Mouse (Mus musculus) liver, embryonic 14.5 days (tissue): ENCODE measurements around the gene Entpd1. TPM values are rescaled to one million over a fixed set of nuclear protein-coding genes. Genes with fewer than 3 reads are reported as not detected.

Experiments used
- ATAC-seq: fragments of 200-750 bp; cut with Nextera tagmentation; 2 replicates; pipeline ENCODE4 v1.8.0; 2017; ENCODE audit warnings: moderate number of reproducible peaks, mild to moderate bottlenecking, moderate library complexity; ENCODE audit not compliant: insufficient read depth
- DNase-seq, 3 experiments: peaks; one replicate each; pipeline ENCODE4 v3.0.0-alpha.2; 2012 to 2013; ENCODE audit warnings: low read depth in 3 of 3, low spot score in 3 of 3
- H3K27ac ChIP-seq: fragments of 300-500 bp; sonication (generic); 2 replicates; pipeline ENCODE4 v1.5.1; 2014; ENCODE audit warnings: moderate library complexity, mild to moderate bottlenecking, control low read depth, inconsistent platforms
- H3K27me3 ChIP-seq: fragments of 300-500 bp; sonication (generic); 2 replicates; pipeline ENCODE4 v1.6.1; 2014; ENCODE audit warnings: mild to moderate bottlenecking, low read length, moderate library complexity; ENCODE audit not compliant: control insufficient read depth, insufficient read depth
- H3K36me3 ChIP-seq: fragments of 300-500 bp; sonication (generic); replicated peaks from 2 replicates; pipeline ENCODE4 v1.6.1; 2014; ENCODE audit warnings: low read depth; ENCODE audit not compliant: control insufficient read depth, insufficient read depth
- H3K4me1 ChIP-seq, 2 experiments: fragments of 200-500 bp in 1 of 2; fragments of 300-500 bp in 1 of 2; sonication (generic) in 1 of 2; replicated peaks; 2 replicates each; pipeline ENCODE4 v1.6.1; 2012 to 2014; ENCODE audit warnings: antibody characterized with exemption in 1 of 2, inconsistent platforms in 1 of 2, low read length in 1 of 2; ENCODE audit not compliant: control insufficient read depth in 2 of 2, insufficient read depth in 2 of 2
- H3K4me2 ChIP-seq: fragments of 300-500 bp; sonication (generic); 2 replicates; pipeline ENCODE4 v1.6.1; 2014; ENCODE audit warnings: low read depth, mild to moderate bottlenecking, control low read depth, moderate library complexity
- H3K4me3 ChIP-seq, 2 experiments: fragments of 200-500 bp in 1 of 2; fragments of 300-500 bp in 1 of 2; sonication (generic) in 1 of 2; 2 replicates each; pipeline ENCODE4 v1.5.1; 2012 to 2014; ENCODE audit warnings: low read depth in 2 of 2, low read length in 2 of 2, mild to moderate bottlenecking in 2 of 2, control low read depth in 1 of 2, inconsistent platforms in 1 of 2, moderate library complexity in 1 of 2; ENCODE audit not compliant: insufficient read depth in 1 of 2
- H3K9ac ChIP-seq: fragments of 300-500 bp; sonication (generic); replicated peaks from 2 replicates; pipeline ENCODE4 v1.6.1; 2014; ENCODE audit warnings: mild to moderate bottlenecking, control low read depth, moderate library complexity
- H3K9me3 ChIP-seq: fragments of 300-500 bp; sonication (generic); 2 replicates; pipeline ENCODE4 v1.6.1; 2016; ENCODE audit warnings: low read length, mixed read lengths; ENCODE audit not compliant: control insufficient read depth
- CTCF ChIP-seq: IDR thresholded peaks from 2 replicates; pipeline ENCODE4 v1.5.1; 2016; ENCODE audit warnings: antibody characterized with exemption, low read depth, control low read depth
- EP300 ChIP-seq: IDR thresholded peaks from 2 replicates; pipeline ENCODE4 v1.6.1; 2016; ENCODE audit warnings: antibody characterized with exemption, low read depth
- WGBS: fragments of 180-500 bp; shearing (Covaris S2); extraction: QIAGEN DNeasy Blood & Tissue Kit; methylation state at CpG from one replicate; pipeline ENCODE4 v1.1.7; 2014; ENCODE audit not compliant: insufficient replicate concordance; 5-methylcytosine and 5-hydroxymethylcytosine counted together
- polyA plus RNA-seq, 2 experiments: library from polyadenylated mRNA; depleted of rRNA in 1 of 2; stranded (reverse) in 1 of 2; unstranded in 1 of 2; fragments of >200 nt; fragmentation: Nextera tagmentation in 1 of 2; extraction: Ambion mirVana in 1 of 2; gene quantifications; 2 replicates each; pipeline versions ENCODE4 v1.2.1 to v1.2.3; 2012 to 2014

Gene Entpd1
- polyA plus RNA-seq, 2 experiments: 1.6 to 2.8 TPM

DNA sequence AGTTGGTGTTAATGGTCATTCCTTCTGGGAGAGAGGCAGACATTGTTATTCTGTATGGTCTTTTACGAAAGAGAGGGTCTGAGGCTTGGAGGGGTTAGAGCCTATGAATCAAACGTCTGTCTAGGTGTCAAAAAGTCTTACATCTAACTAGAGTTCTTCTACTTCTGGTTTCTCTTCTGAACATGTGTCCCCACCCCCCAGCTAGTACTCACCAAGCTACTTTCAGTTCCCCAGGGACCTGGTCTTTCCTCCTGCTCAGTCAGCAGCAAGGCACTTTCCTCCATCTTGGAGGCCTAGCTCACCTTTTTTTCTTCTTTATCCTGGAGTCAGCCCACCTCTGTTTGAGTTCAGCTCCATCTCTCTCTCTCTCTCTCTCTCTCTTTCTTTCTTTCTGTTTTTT lies 48.9 kb downstream of the Entpd1 start:
- TF ChIP-seq EP300 (no peak), CTCF (no peak)
- Histone ChIP-seq H3K27ac (no peak overlapping the region), H3K4me2 (0 out of 2 replicates have a peak overlapping the region, but pooled peaks have one; percentile 11), H3K9me3 (no peaks in the 10 kb centered on the region), H3K4me3 (no peak overlapping the region), H3K27me3 (peaks cover 2% of the 10 kb centered on the region; the same call in 1 of the 2 replicates), H3K4me1 (peaks cover 0 to 10% of the 10 kb centered on the region in 2 experiments; a peak in 2 of 4 replicates), H3K36me3 (no peaks in the 10 kb centered on the region), H3K9ac (no peak overlapping the region)
- ATAC-seq: no peak
- no peak for DNase-seq
- 53% methylated on average over 2 of the region's 2 CpGs for WGBS

DNA sequence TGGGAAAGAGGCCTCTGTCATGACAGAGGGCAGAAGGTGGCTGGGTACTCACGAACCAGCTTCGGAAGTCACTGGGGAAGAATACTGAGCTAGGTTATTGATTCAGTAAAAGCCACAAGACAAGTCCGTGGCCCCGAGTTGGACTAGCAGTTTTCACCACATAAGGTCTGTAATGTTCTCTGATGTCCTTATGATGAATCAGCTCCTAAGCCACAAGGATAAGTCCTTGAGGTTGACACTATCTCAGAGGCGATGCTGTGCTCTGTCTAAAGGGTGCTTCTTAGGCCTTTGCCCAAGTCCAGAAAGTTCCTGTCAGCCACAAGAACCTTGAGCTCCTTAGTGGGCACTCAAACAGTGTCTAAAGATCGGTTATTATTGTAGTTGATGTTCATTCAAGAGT lies 49.7 kb downstream of the Entpd1 start:
- no peak overlapping the region for H3K4me3 ChIP-seq
- peaks cover 2% of the 10 kb centered on the region; the same call in 1 of the 2 replicates for H3K27me3 ChIP-seq
- DNase-seq (no peak), ATAC-seq (no peak)
- H3K9me3 ChIP-seq: no peaks in the 10 kb centered on the region
- WGBS: 53% methylated on average over 6 of the region's 6 CpGs
- peaks cover 0 to 10% of the 10 kb centered on the region in 2 experiments; a peak in 2 of 4 replicates for H3K4me1 ChIP-seq
- H3K9ac ChIP-seq: no peak overlapping the region
- H3K27ac ChIP-seq: no peak overlapping the region
- TF ChIP-seq EP300: no peak
- TF ChIP-seq CTCF: no peak
- H3K4me2 ChIP-seq: no peak overlapping the region
- H3K36me3 ChIP-seq: no peaks in the 10 kb centered on the region

- no peak overlapping the region for H3K27ac ChIP-seq
- H3K4me2 ChIP-seq: no peak overlapping the region
- no peak overlapping the region for H3K4me3 ChIP-seq
- TF ChIP-seq EP300 (no peak), CTCF (no peak)
- no peaks in the 10 kb centered on the region for H3K36me3 ChIP-seq
- no peak overlapping the region for H3K9ac ChIP-seq
- no peak for DNase-seq
- no peak for ATAC-seq
- H3K9me3 ChIP-seq: no peaks in the 10 kb centered on the region
- peaks cover 2% of the 10 kb centered on the region; the same call in 1 of the 2 replicates for H3K27me3 ChIP-seq
- WGBS: 62% methylated on average over 2 of the region's 2 CpGs
- H3K4me1 ChIP-seq: peaks cover 0 to 10% of the 10 kb centered on the region in 2 experiments; a peak in 2 of 4 replicates
Observed at GRCm38 (mm10) chr19:40662727-40663126, 50.6 kb downstream of the Entpd1 start.

- H3K27ac ChIP-seq: no peak overlapping the region
- no peak for ATAC-seq
- H3K27me3 ChIP-seq: no peaks in the 10 kb centered on the region
- TF ChIP-seq CTCF (no peak), EP300 (no peak)
- H3K4me1 ChIP-seq: no peaks in the 10 kb centered on the region
- 75% methylated on average over 7 of the region's 7 CpGs for WGBS
- H3K4me3 ChIP-seq: no peak overlapping the region
- DNase-seq: no peak
- H3K4me2 ChIP-seq: no peak overlapping the region
- H3K9me3 ChIP-seq: no peaks in the 10 kb centered on the region
- no peak overlapping the region for H3K9ac ChIP-seq
- no peaks in the 10 kb centered on the region for H3K36me3 ChIP-seq
Observed at GRCm38 (mm10) chr19:40665778-40666177, 53.6 kb downstream of the Entpd1 start.

- WGBS: 64% methylated on average over 6 of the region's 6 CpGs
- no peaks in the 10 kb centered on the region for H3K27me3 ChIP-seq
- H3K4me3 ChIP-seq: no peak overlapping the region
- H3K9me3 ChIP-seq: no peaks in the 10 kb centered on the region
- no peak overlapping the region for H3K4me2 ChIP-seq
- H3K4me1 ChIP-seq: no peaks in the 10 kb centered on the region
- H3K9ac ChIP-seq: no peak overlapping the region
- H3K36me3 ChIP-seq: no peaks in the 10 kb centered on the region
- no peak overlapping the region for H3K27ac ChIP-seq
- TF ChIP-seq CTCF: no peak
- no peak for TF ChIP-seq EP300
- DNase-seq (no peak), ATAC-seq (no peak)
Observed at GRCm38 (mm10) chr19:40667111-40667510, 54.9 kb downstream of the Entpd1 start.
